Mouse (Mus musculus) C2C12 (cell line): ENCODE measurements around the gene Ptprm. TPM values are rescaled to one million over a fixed set of nuclear protein-coding genes. Genes with fewer than 3 reads are reported as not detected.

ENCODE experiments used
- H3K27me3 ChIP-seq: one replicate; pipeline ENCODE4 v1.6.1; 2011; ENCODE audit not compliant: control insufficient read depth, insufficient read depth, insufficient read length
- H3K36me3 ChIP-seq: one replicate; pipeline ENCODE4 v1.6.1; 2011; ENCODE audit not compliant: control insufficient read depth, insufficient read depth
- H3K4me3 ChIP-seq: one replicate; pipeline ENCODE4 v1.5.1; 2011; ENCODE audit warnings: mild to moderate bottlenecking, control low read depth; ENCODE audit not compliant: poor library complexity, insufficient read depth, severe bottlenecking
- H3K79me2 ChIP-seq: one replicate; pipeline ENCODE4 v1.6.1; 2011; ENCODE audit not compliant: control insufficient read depth, insufficient read depth
- H3K79me3 ChIP-seq: one replicate; pipeline ENCODE4 v1.6.1; 2011; ENCODE audit warnings: low read depth, control low read depth
- H3ac ChIP-seq: one replicate; pipeline ENCODE3; 2011; ENCODE audit warnings: low read depth; ENCODE audit not compliant: control insufficient read depth, insufficient read length
- CEBPB ChIP-seq: IDR thresholded peaks from one replicate; pipeline ENCODE4 v1.6.1; 2011; ENCODE audit warnings: low read depth, mild to moderate bottlenecking, control low read depth, moderate library complexity
- CTCF ChIP-seq: IDR thresholded peaks from one replicate; pipeline ENCODE4 v1.5.1; 2011; ENCODE audit not compliant: control insufficient read depth, insufficient read depth, insufficient read length
- FOSL1 ChIP-seq: IDR thresholded peaks from one replicate; pipeline ENCODE4 v1.8.0; 2011; ENCODE audit warnings: mild to moderate bottlenecking, low read length; ENCODE audit not compliant: poor library complexity, insufficient read depth, severe bottlenecking
- MAX ChIP-seq: IDR thresholded peaks from one replicate; pipeline ENCODE4 v1.6.1; 2011; ENCODE audit warnings: mild to moderate bottlenecking, control low read depth
- MYOD1 ChIP-seq: IDR thresholded peaks from one replicate; pipeline ENCODE4 v1.6.1; 2011; ENCODE audit warnings: low read depth; ENCODE audit not compliant: control insufficient read depth, insufficient read length
- MYOG ChIP-seq: IDR thresholded peaks from one replicate; pipeline ENCODE4 v1.6.1; 2011; ENCODE audit not compliant: control insufficient read depth, insufficient read length; ENCODE audit errors: extremely low read depth
- USF1 ChIP-seq: IDR thresholded peaks from one replicate; pipeline ENCODE4 v1.6.1; 2011; ENCODE audit warnings: low read depth, mild to moderate bottlenecking, control low read depth, moderate library complexity
- polyA plus RNA-seq: library from polyadenylated mRNA; unstranded; fragments of >200 nt; fragmentation: generic; extraction: Trizol; gene quantifications from one replicate; pipeline ENCODE4 v1.2.1, GENCODE M21; 2012; ENCODE audit warnings: missing spikeins

Gene Ptprm
- polyA plus RNA-seq, 1 experiment = 4.4 TPM

GRCm38 (mm10) chr17:67352956-67353795 lies 1.1 kb downstream of the Ptprm start:
- Histone ChIP-seq H3K36me3 (no peaks in the 10 kb centered on the region), H3K79me3 (no peaks in the 10 kb centered on the region), H3K79me2 (peaks cover 24% of the 10 kb centered on the region), H3K27me3 (no peaks in the 10 kb centered on the region), H3K4me3 (peak overlapping the region; percentile 48), H3ac (peak overlapping the region; percentile 69)
- TF ChIP-seq CTCF (no peak), CEBPB (no peak), MYOD1 (no peak), USF1 (no peak), FOSL1 (no peak), MYOG (no peak), MAX (no peak)

DNA sequence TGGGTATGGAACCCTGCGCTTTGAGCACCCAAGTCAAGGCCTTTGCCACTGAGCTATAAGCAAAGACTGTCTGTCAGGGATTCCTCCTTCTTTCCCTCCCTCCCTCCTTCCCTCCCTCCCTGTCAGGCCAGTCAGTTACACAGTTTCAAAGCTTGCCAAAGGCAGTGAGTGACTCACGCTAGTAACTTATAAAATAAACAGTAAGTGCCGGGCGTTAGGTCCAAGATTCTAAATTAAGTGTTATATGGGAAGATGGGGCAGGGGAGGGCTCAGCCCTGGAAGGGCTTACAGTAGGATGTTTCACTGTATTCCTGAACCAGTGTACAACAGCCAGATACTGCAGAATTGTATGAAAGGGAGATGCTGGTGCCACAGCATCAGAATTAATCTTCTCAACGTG lies 2.8 kb downstream of the Ptprm start:
- no peak for TF ChIP-seq MAX
- no peak for TF ChIP-seq CEBPB
- no peak for TF ChIP-seq CTCF
- no peak for TF ChIP-seq FOSL1
- TF ChIP-seq MYOG = no peak
- TF ChIP-seq MYOD1 = no peak
- no peak for TF ChIP-seq USF1
- H3K27me3 ChIP-seq = no peaks in the 10 kb centered on the region
- no peak overlapping the region for H3K4me3 ChIP-seq
- no peaks in the 10 kb centered on the region for H3K79me3 ChIP-seq
- H3K36me3 ChIP-seq = no peaks in the 10 kb centered on the region
- H3K79me2 ChIP-seq = peaks cover 24% of the 10 kb centered on the region
- H3ac ChIP-seq = no peak overlapping the region

DNA sequence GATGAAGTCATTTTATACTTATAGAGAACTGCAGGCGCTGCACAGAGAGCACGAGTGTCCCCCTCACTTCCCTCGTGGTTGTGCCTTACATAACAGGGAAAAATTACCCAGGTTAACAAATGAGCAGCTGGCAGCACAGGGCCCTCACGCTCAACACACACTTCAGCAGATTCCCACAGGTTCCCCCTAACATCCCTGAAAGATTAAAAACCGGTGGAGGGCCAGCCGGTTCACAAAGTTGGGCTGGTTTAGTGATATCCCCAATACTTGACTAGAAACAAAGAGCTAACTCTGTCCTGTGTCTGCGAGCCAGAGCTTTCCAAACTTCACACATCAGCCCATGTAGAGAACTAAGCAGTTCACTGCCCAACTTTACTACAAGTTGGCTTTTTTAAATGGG lies 3.7 kb downstream of the Ptprm start:
- no peak overlapping the region for H3K4me3 ChIP-seq
- no peak for TF ChIP-seq MAX
- no peak for TF ChIP-seq CEBPB
- TF ChIP-seq CTCF = no peak
- TF ChIP-seq MYOD1 = no peak
- TF ChIP-seq USF1 = no peak
- TF ChIP-seq MYOG = no peak
- no peak for TF ChIP-seq FOSL1
- no peaks in the 10 kb centered on the region for H3K79me3 ChIP-seq
- no peak overlapping the region for H3ac ChIP-seq
- H3K79me2 ChIP-seq = peaks cover 24% of the 10 kb centered on the region
- no peaks in the 10 kb centered on the region for H3K36me3 ChIP-seq
- no peaks in the 10 kb centered on the region for H3K27me3 ChIP-seq

- no peak overlapping the region for H3K4me3 ChIP-seq
- H3K36me3 ChIP-seq = no peaks in the 10 kb centered on the region
- no peak for TF ChIP-seq MYOD1
- no peak for TF ChIP-seq MYOG
- TF ChIP-seq MAX = no peak
- no peak for TF ChIP-seq CTCF
- no peak for TF ChIP-seq CEBPB
- no peak overlapping the region for H3ac ChIP-seq
- peaks cover 24% of the 10 kb centered on the region for H3K79me2 ChIP-seq
- no peaks in the 10 kb centered on the region for H3K79me3 ChIP-seq
- H3K27me3 ChIP-seq = no peaks in the 10 kb centered on the region
Measured at GRCm38 (mm10) chr17:67349594-67349993, 4.7 kb downstream of the Ptprm start.

DNA sequence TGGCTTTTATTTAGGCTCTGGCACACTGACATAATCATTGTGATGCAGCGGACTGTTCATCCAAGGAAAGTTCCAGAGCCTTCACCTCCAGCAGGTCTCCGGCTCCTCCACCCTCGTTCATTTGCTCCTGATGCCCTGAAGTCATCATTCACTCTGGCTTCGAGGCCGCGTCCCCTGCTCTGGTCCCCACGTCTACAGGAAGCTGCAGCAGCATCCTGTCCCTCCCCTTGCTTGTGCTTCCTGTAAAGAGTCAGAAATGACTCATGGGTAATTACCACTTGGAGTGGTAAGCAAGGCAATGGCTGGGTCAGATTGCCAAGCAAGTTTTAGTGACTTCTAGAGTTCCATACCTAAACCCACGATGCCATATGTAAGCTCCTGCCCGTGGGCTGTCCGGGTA lies 7.3 kb downstream of the Ptprm start:
- Histone ChIP-seq H3K27me3 (no peaks in the 10 kb centered on the region), H3K79me2 (peaks cover 19% of the 10 kb centered on the region), H3K36me3 (no peaks in the 10 kb centered on the region), H3K4me3 (no peak overlapping the region), H3K79me3 (no peaks in the 10 kb centered on the region), H3ac (no peak overlapping the region)
- TF ChIP-seq CTCF (no peak), CEBPB (no peak), MAX (no peak)

- TF ChIP-seq MYOG (no peak), MYOD1 (no peak), CTCF (no peak), USF1 (no peak), CEBPB (no peak), FOSL1 (no peak), MAX (no peak)
- no peak overlapping the region for H3ac ChIP-seq
Measured at GRCm38 (mm10) chr17:67345157-67345556, 9.1 kb downstream of the Ptprm start.

More at GRCm38 (mm10) chr17:67345157-67345556, 9.1 kb downstream of the Ptprm start:
- Histone ChIP-seq H3K4me3 (no peak overlapping the region), H3K36me3 (no peaks in the 10 kb centered on the region), H3K79me2 (peaks cover 8% of the 10 kb centered on the region), H3K27me3 (no peaks in the 10 kb centered on the region), H3K79me3 (peaks cover under 1% of the 10 kb centered on the region)
